Mouse (Mus musculus): Measurements from ENCODE around the gene Gm28778.
"Not testable (repeated sequence)": the region's sequence is repeated elsewhere in the genome, so short reads cannot be mapped to it uniquely, and the experiment has no call there.

Gene Gm28778

GRCm38 (mm10) chr1:53296581-53297383, at the start of gene Gm28778, which contains the start of the genes Pms1 and Ormdl1:
Gene Gm28778 (plus strand): TSS chr1:53297111.
Gene Pms1 (minus strand): TSS chr1:53297018.
Gene Ormdl1 (plus strand): TSS chr1:53297095.
- DNase-seq (ENCODE audit: low spot score), result peak; percentile 96

- DNase-seq (ENCODE audit: low spot score), result not testable (repeated sequence)
Measured at GRCm38 (mm10) chr1:53264958-53265612, 31.8 kb upstream of the Gm28778 start.

- no peak for DNase-seq (ENCODE audit: low spot score)
Measured at GRCm38 (mm10) chr1:53269901-53270300, 27.0 kb upstream of the Gm28778 start.

- DNase-seq (ENCODE audit: low spot score), result peak; percentile 13
Measured at GRCm38 (mm10) chr1:53272646-53273045, 24.3 kb upstream of the Gm28778 start.

GRCm38 (mm10) chr1:53291197-53291596, 5.7 kb upstream of the Gm28778 start:
- no peak for DNase-seq (ENCODE audit: low spot score)

- no peak for DNase-seq (ENCODE audit: low spot score)
Measured at GRCm38 (mm10) chr1:53300506-53300905, 3.6 kb downstream of the Gm28778 start.

GRCm38 (mm10) chr1:53312989-53313967, 16.4 kb downstream of the Gm28778 start, which contains the start of gene Osgepl1:
Gene Osgepl1 (plus strand): TSS chr1:53313624.
- peak; percentile 80 for DNase-seq (ENCODE audit: low spot score)

GRCm38 (mm10) chr1:53321662-53322344, 24.9 kb downstream of the Gm28778 start:
- no peak for DNase-seq (ENCODE audit: low spot score)

GRCm38 (mm10) chr1:53323254-53323653, 26.3 kb downstream of the Gm28778 start:
- no peak for DNase-seq (ENCODE audit: low spot score)

GRCm38 (mm10) chr1:53324277-53324676, 27.4 kb downstream of the Gm28778 start:
- DNase-seq (ENCODE audit: low spot score), result no peak

- DNase-seq (ENCODE audit: low spot score), result no peak
Measured at GRCm38 (mm10) chr1:53324827-53325494, 28.1 kb downstream of the Gm28778 start.

GRCm38 (mm10) chr1:53333527-53333926, 36.6 kb downstream of the Gm28778 start:
- not testable (repeated sequence) for DNase-seq (ENCODE audit: low spot score)

- no peak for DNase-seq (ENCODE audit: low spot score)
Measured at GRCm38 (mm10) chr1:53335465-53335864, 38.6 kb downstream of the Gm28778 start.

- not testable (repeated sequence) for DNase-seq (ENCODE audit: low spot score)
Measured at GRCm38 (mm10) chr1:53337403-53337802, 40.5 kb downstream of the Gm28778 start.

- DNase-seq (ENCODE audit: low spot score), result no peak
Measured at GRCm38 (mm10) chr1:53341071-53341470, 44.2 kb downstream of the Gm28778 start.

- peak; percentile 97 for DNase-seq (ENCODE audit: low spot score)
Measured at GRCm38 (mm10) chr1:53352327-53353261, 55.7 kb downstream of the Gm28778 start, which contains the start of the genes Asdurf, Gm28551 and Asnsd1. Gene Asdurf (minus strand): TSS chr1:53352619. Gene Gm28551 (minus strand): TSS chr1:53352667. Gene Asnsd1 (minus strand): TSS chr1:53352752.

GRCm38 (mm10) chr1:53358988-53359387, 62.1 kb downstream of the Gm28778 start:
- no peak for DNase-seq (ENCODE audit: low spot score)
